Comparison of ENCODE assay signal across 8 mouse cellular contexts in the genomic region with DNA sequence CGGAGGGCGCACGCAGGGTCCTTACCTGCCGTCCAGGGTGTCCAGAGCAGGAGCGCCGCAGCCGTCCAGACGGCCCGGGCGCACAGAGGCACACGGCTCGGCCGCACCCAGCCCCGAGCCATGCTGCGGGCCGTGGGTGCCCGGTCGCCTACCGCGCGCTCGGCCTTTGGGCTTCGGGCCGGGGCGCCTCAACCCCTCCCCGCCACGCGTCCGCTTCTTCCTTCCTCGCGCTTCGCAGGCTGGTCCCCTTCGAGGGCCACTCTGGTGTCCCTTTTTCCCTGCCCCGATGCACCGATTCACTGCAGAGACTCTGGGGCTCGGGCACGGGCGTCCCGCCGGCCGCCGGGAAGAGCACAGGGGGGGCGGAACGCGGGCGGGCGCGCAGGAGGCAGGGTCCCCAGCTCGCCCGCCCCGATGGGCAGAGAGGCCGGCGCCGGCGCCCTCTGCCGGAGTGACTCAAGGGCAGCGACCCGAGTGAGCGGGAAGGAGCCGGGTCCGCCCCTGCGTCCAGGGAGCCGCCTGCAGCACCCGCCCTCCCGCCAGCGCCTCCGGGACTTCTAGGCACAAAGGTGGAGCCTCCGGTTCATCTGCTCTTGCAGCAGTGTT. TPM values are rescaled to one million over a fixed set of nuclear protein-coding genes. Genes with fewer than 3 reads are reported as not detected.
A peak's percentile ranks its signal among the peaks of the same experiment; 100 is the strongest.
DNase-seq lines count a peak whose midpoint lies in the region; ATAC-seq and TF ChIP-seq lines count a peak whose summit lies in the region.

Gene Ror2 (minus strand): TSS at position 369 of the 606 bp plus-strand sequence.

- peak; percentile 63 for TF ChIP-seq CTCF in layer of hippocampus, adult 2 months (conservative IDR thresholded peaks at IDR 0.05)

- no peaks in the 10 kb centered on the region for H3K9me3 ChIP-seq in embryonic facial prominence, embryonic 15.5 days (replicated peaks)
- H3K9me3 ChIP-seq in heart, embryonic 16.5 days (replicated peaks; ENCODE audit: control insufficient read depth, low read length), result no peaks in the 10 kb centered on the region
- no peaks in the 10 kb centered on the region for H3K9me3 ChIP-seq in limb, embryonic 10.5 days (replicated peaks)
- H3K9me3 ChIP-seq in midbrain, embryonic 14.5 days (ENCODE audit: control insufficient read depth, low read length), result no peaks in the 10 kb centered on the region

- H3K4me1 ChIP-seq in embryonic facial prominence, embryonic 15.5 days, result peaks cover 37% of the 10 kb centered on the region
- peaks cover 32% of the 10 kb centered on the region for H3K4me1 ChIP-seq in heart, embryonic 16.5 days (ENCODE audit: control insufficient read depth, insufficient read depth, low read length)
- H3K4me1 ChIP-seq in limb, embryonic 10.5 days, result peaks cover 54% of the 10 kb centered on the region
- peaks cover 10% of the 10 kb centered on the region; the same call in 1 of the 2 replicates for H3K4me1 ChIP-seq in midbrain, embryonic 14.5 days (ENCODE audit: control insufficient read depth, insufficient read depth, low read length)

- no peaks in the 10 kb centered on the region for H3K36me3 ChIP-seq in embryonic facial prominence, embryonic 15.5 days
- H3K36me3 ChIP-seq in heart, embryonic 16.5 days (ENCODE audit: control insufficient read depth, insufficient read depth), result no peaks in the 10 kb centered on the region
- no peaks in the 10 kb centered on the region; the same call in 1 of the 2 replicates for H3K36me3 ChIP-seq in limb, embryonic 10.5 days
- no peaks in the 10 kb centered on the region for H3K36me3 ChIP-seq in midbrain, embryonic 14.5 days (ENCODE audit: control insufficient read depth, insufficient read depth, low read length)

- WGBS in embryonic facial prominence, embryonic 15.5 days, result under 1% methylated on average over 67 of the region's 68 CpGs
- WGBS in heart, embryonic 16.5 days, result under 1% methylated on average over 67 of the region's 68 CpGs
- WGBS in limb, embryonic 10.5 days, result under 1% methylated on average over 68 of the region's 68 CpGs
- under 1% methylated on average over 62 of the region's 68 CpGs for WGBS in midbrain, embryonic 14.5 days

- peak within 1 kb of the TSS; percentile 79 for H3K9ac ChIP-seq in embryonic facial prominence, embryonic 15.5 days
- H3K9ac ChIP-seq in heart, embryonic 16.5 days (ENCODE audit: low read length), result peak within 1 kb of the TSS; percentile 83
- H3K9ac ChIP-seq in midbrain, embryonic 14.5 days (replicated peaks; ENCODE audit: low read length), result peak within 1 kb of the TSS; percentile 46

- peak; percentile 88 for ATAC-seq in embryonic facial prominence, embryonic 15.5 days (ENCODE audit: insufficient number of reproducible peaks, low FRiP score, low TSS enrichment, low read depth)
- peak; percentile 87 for ATAC-seq in heart, embryonic 16.5 days (replicated peaks; ENCODE audit: extremely low read depth, insufficient read depth, low FRiP score)
- no peak for ATAC-seq in midbrain, embryonic 14.5 days (ENCODE audit: low FRiP score, low TSS enrichment)
- ATAC-seq in activated CD4-positive, CD25-positive, alpha-beta regulatory T cell, adult 4 months, result no peak

- peak within 1 kb of the TSS; percentile 45 for H3K4me3 ChIP-seq in layer of hippocampus, adult 2 months
- peak within 1 kb of the TSS; percentile 66 for H3K4me3 ChIP-seq in embryonic facial prominence, embryonic 15.5 days (replicated peaks)
- peak within 1 kb of the TSS; percentile 72 for H3K4me3 ChIP-seq in heart, embryonic 16.5 days (ENCODE audit: low read length)
- H3K4me3 ChIP-seq in limb, embryonic 10.5 days, result peak within 1 kb of the TSS; percentile 93
- peak within 1 kb of the TSS; percentile 41 for H3K4me3 ChIP-seq in midbrain, embryonic 14.5 days (replicated peaks; ENCODE audit: low read depth, low read length)

- peak within 1 kb of the TSS; percentile 59 for H3K4me2 ChIP-seq in embryonic facial prominence, embryonic 15.5 days (replicated peaks)
- peak within 1 kb of the TSS; percentile 77 for H3K4me2 ChIP-seq in heart, embryonic 16.5 days (ENCODE audit: low read depth, low read length)
- peak within 1 kb of the TSS; percentile 65 for H3K4me2 ChIP-seq in midbrain, embryonic 14.5 days (ENCODE audit: low read length)

- peaks cover 4% of the 10 kb centered on the region; the same call in 1 of the 2 replicates for H3K27me3 ChIP-seq in embryonic facial prominence, embryonic 15.5 days
- peaks cover 6% of the 10 kb centered on the region; the same call in 1 of the 2 replicates for H3K27me3 ChIP-seq in heart, embryonic 16.5 days (ENCODE audit: control insufficient read depth, insufficient read depth, low read length)
- H3K27me3 ChIP-seq in limb, embryonic 10.5 days (ENCODE audit: low read depth, poor library complexity, severe bottlenecking), result no peaks in the 10 kb centered on the region
- peaks cover 35% of the 10 kb centered on the region for H3K27me3 ChIP-seq in midbrain, embryonic 14.5 days (ENCODE audit: control insufficient read depth, insufficient read depth, low read length)

- H3K27ac ChIP-seq in layer of hippocampus, adult 2 months, result no peak within 1 kb of the TSS
- H3K27ac ChIP-seq in embryonic facial prominence, embryonic 15.5 days (replicated peaks), result peak within 1 kb of the TSS; percentile 82
- peak within 1 kb of the TSS; percentile 76 for H3K27ac ChIP-seq in heart, embryonic 16.5 days (ENCODE audit: low read length)
- H3K27ac ChIP-seq in limb, embryonic 10.5 days, result peak within 1 kb of the TSS; percentile 98
- no peak within 1 kb of the TSS for H3K27ac ChIP-seq in midbrain, embryonic 14.5 days (replicated peaks; ENCODE audit: low read depth, low read length)

- DNase-seq in layer of hippocampus, adult 2 months (ENCODE audit: low spot score in 2 of 2), result no peak
- no peak for DNase-seq in layer of hippocampus, adult 8-10 months (ENCODE audit: low spot score in 2 of 2)
- peak; percentile 94 for DNase-seq in limb, embryonic 10.5 days (ENCODE audit: low spot score)
- peak; percentile 80 for DNase-seq in midbrain, embryonic 14.5 days
- peak; percentile 59 for DNase-seq in urinary bladder, postnatal 25 days (ENCODE audit: low spot score)

RNA-seq across cellular contexts. Expression of gene Ror2, which starts in this region (rescaled TPM):
- total RNA-seq in layer of hippocampus, adult 2 months (2021), result 1 to 10 TPM in 1 of 2 experiments, under 1 TPM in 1; 0.90 to 1.3 TPM
- total RNA-seq in layer of hippocampus, adult 8-10 months (2022), result 1 to 10 TPM in 3 of 4 experiments, under 1 TPM in 1; 0.83 to 1.6 (median 1.2) TPM
- polyA plus RNA-seq in embryonic facial prominence, embryonic 15.5 days (2015; fragmentation: Nextera tagmentation; extraction: Ambion mirVana), result 24.0 and 24.6 TPM in 2 replicates
- polyA plus RNA-seq in heart, embryonic 16.5 days (2015; fragmentation: Nextera tagmentation; extraction: Ambion mirVana), result 13.5 and 15.8 TPM in 2 replicates
- 37.9 and 40.1 TPM in 2 replicates for polyA plus RNA-seq in limb, embryonic 10.5 days (2016; fragmentation: Nextera tagmentation; extraction: Ambion mirVana)
- 0.82 and 3.2 TPM in 2 replicates for polyA plus RNA-seq in midbrain, embryonic 14.5 days (2014; fragmentation: Nextera tagmentation; extraction: Ambion mirVana)
- not detected for polyA plus RNA-seq in activated CD4-positive, CD25-positive, alpha-beta regulatory T cell, adult 4 months (2017; shearing (Covaris generic))

Comparison
In these comparisons a context has a peak if more than half of its experiments do, and no peak if none do; other contexts are left out.
1. DNase-seq: peak in limb, embryonic 10.5 days (single experiment), midbrain, embryonic 14.5 days (single experiment) and urinary bladder, postnatal 25 days (single experiment); none in layer of hippocampus, adult 2 months (0 of 2) and layer of hippocampus, adult 8-10 months (0 of 2).
2. H3K27ac ChIP-seq: peak in embryonic facial prominence, embryonic 15.5 days (single experiment), heart, embryonic 16.5 days (single experiment) and limb, embryonic 10.5 days (single experiment); none in layer of hippocampus, adult 2 months (single experiment) and midbrain, embryonic 14.5 days (single experiment).
3. H3K4me3 ChIP-seq: peak in every context shown above with its lines; median percentile 93 in limb, embryonic 10.5 days; 72 in heart, embryonic 16.5 days; 66 in embryonic facial prominence, embryonic 15.5 days; 45 in layer of hippocampus, adult 2 months; 41 in midbrain, embryonic 14.5 days.
4. ATAC-seq: peak in embryonic facial prominence, embryonic 15.5 days (single experiment) and heart, embryonic 16.5 days (single experiment); none in midbrain, embryonic 14.5 days (single experiment) and activated CD4-positive, CD25-positive, alpha-beta regulatory T cell, adult 4 months (single experiment).
5. Peak in every context shown above with its lines, with median percentiles within 50 percentile points of each other: H3K4me2 ChIP-seq and H3K9ac ChIP-seq.